Mouse (Mus musculus): ENCODE results near the gene Rasgrp3. TPM values are rescaled to one million over a fixed set of nuclear protein-coding genes. Genes with fewer than 3 reads are reported as not detected.

The Rasgrp3 gene
- total RNA-seq, 1 experiment from 2014 or later = not detected

DNA sequence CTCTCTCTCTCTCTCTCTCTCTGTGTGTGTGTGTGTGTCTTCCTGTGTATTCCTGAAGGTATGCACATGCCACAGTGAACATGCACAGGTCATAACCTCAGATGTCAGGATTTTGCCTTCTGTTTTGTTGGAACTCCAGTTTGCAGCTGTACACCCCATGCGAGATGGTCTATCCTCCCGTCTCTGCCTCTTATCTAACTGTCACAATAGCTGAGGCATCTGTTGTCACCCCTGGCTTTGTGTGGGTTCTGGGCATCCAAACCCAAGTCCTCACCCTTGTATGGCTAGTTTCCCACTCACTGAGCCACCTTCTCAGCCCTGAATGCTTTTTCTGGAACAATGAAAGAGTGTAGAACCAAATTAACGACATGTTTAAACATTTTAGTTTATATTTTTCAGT is 44.7 kb downstream of the Rasgrp3 start:
- no peak for ATAC-seq (replicated peaks; ENCODE audit: low read depth, poor library complexity, severe bottlenecking)

GRCm38 (mm10) chr17:75486205-75486604 is 50.5 kb downstream of the Rasgrp3 start:
- no peak for ATAC-seq (replicated peaks; ENCODE audit: low read depth, poor library complexity, severe bottlenecking)

GRCm38 (mm10) chr17:75495213-75495612 is 59.5 kb downstream of the Rasgrp3 start:
- no peak for ATAC-seq (replicated peaks; ENCODE audit: low read depth, poor library complexity, severe bottlenecking)

DNA sequence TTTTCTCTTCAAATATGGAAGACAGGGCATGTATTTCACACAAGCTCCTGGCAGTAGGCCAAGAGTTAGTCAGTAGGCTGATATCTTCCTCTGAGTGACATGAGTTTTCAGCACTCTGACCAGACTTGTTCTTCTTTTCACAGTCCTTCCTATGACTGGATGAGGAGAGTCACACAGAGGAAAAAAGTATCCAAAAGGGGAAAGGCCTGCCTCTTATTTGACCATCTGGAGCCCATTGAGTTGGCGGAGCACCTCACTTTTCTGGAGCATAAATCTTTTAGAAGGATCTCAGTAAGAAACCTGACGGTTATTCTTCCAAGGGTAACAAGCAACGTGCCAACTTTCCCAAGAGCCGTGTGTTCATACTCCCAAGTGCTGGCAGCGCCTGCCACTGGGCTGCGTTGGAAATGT is 62.5 kb downstream of the Rasgrp3 start:
- no peak for ATAC-seq (replicated peaks; ENCODE audit: low read depth, poor library complexity, severe bottlenecking)

GRCm38 (mm10) chr17:75503031-75503430 is 67.3 kb downstream of the Rasgrp3 start:
- no peak for ATAC-seq (replicated peaks; ENCODE audit: low read depth, poor library complexity, severe bottlenecking)

- no peak for ATAC-seq (replicated peaks; ENCODE audit: low read depth, poor library complexity, severe bottlenecking)
Measured at GRCm38 (mm10) chr17:75505053-75505452, 69.4 kb downstream of the Rasgrp3 start.

DNA sequence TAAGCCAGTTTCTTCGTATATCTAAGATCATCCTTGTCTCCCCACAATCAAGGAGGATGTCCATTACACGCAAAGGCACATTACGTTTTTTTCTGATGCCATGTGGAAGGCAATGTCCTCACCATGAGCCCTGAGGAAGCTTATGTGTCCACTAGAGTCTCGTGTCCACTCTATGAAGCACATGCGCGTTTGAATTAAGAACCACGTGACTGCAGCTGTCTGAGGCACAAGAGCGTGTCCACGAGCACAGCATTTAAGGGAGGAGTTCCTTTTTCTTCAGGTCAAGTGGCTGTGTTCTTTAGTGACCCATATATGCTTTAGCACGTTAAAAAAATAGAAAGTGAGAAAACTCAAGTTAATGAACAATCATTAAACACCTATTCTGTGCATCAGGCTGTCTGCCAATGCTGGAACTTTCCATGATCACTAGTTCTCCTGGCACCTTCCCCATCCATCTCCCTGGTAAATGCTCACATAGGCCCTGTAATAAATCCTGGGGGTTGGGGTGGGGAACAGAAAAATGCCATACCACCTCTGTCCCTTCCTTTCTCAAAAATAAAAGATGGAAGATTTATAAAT is 70.5 kb downstream of the Rasgrp3 start:
- ATAC-seq (replicated peaks; ENCODE audit: low read depth, poor library complexity, severe bottlenecking) = no peak

DNA sequence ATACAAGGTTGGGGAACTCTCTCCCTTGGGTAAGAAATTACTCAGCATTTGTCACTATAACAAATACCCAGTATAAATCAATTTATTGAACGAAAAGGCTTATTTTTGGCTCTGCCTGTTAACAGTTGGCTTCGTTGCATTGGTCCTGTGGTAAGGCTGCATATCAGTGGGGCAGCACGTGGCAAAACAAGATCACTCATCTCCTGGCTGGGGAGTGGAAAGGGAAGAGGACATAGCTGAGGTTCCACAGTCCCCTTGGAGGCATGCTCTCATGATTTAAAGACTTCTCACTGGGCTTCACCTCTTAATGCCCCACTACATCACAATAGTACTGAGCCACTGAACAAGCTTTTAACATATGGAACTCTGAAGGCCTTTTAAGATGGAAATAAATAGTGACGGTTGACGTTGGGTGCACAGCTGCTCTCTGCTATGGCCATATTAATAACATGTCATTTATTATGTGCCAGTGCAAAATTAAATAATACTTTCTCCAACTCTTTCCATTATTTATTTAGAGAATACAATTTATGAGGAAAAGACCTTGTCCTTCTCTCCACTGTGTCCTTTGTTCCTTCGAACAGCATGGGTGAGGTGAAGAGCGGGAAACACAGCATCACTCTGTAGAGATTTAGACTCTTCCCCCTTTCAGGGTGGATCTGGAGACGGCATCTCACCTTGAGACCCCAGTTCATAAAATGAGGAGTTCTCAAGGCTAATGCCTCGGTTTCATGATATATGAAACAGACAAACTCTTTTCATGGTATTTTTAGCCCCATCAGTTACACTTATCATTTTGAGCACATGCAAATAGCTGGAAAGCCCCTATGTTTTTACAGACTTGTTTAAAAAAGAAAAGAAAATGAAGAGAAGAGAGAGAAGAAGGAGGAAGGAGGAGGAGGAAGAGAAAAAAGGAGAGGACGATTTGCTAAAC is 71.3 kb downstream of the Rasgrp3 start:
- no peak for ATAC-seq (replicated peaks; ENCODE audit: low read depth, poor library complexity, severe bottlenecking)

DNA sequence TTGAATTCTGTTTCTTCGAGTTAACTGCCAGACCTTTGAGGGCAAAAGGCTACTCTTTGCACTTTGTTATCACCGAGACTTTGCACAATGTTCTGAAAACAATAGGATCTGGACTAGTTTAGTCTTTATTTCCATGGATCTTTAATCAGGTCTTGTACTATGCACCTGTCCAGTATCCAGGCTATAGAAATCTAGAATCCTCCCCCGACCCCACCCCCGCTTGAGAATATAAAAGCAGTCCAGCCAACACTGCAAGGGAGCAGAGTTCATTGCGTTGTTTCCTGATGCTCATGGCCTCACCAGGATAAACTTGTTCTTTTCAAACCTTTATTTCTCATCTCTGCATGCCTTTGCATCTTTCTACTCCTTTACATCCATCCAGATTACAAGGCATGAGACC is 73.6 kb downstream of the Rasgrp3 start:
- ATAC-seq (replicated peaks; ENCODE audit: low read depth, poor library complexity, severe bottlenecking) = no peak

GRCm38 (mm10) chr17:75516591-75516990 is 80.9 kb downstream of the Rasgrp3 start:
- no peak for ATAC-seq (replicated peaks; ENCODE audit: low read depth, poor library complexity, severe bottlenecking)

DNA sequence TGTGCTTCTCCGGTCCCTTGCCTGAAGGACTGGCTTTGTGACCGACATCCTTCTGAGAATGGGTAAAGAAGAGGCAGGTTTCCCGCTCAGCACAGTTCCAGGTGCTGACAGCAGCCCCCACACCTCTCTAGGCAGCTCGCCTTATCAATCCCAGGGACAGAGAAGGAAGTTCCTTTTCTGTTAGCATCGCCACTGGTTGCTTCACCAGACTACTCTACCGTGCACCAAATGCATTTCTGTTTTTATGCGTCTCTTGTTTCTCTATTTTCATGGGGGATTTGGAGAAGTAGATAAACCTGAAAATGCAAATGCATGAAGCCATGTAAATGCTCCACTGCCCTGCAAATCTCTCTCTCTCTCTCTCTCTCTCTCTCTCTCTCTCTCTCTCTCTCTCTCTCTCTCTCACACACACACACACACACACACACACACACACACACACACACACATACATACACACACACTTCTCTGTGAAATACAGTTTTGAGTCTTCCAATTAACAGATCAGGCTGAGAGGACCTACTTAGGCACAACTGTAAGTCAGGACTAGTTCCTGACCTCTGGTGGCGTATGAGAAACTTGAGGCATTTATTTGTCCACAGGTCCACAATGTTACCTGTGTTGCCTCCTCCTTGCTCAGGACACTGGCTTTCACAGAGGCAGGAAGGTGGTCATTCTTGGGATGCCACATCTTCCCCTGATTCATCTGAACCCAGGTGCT is 82.6 kb downstream of the Rasgrp3 start:
- peak; percentile 74 for ATAC-seq (replicated peaks; ENCODE audit: low read depth, poor library complexity, severe bottlenecking)

- no peak for ATAC-seq (replicated peaks; ENCODE audit: low read depth, poor library complexity, severe bottlenecking)
Measured at GRCm38 (mm10) chr17:75519239-75519900, 83.7 kb downstream of the Rasgrp3 start.

GRCm38 (mm10) chr17:75521236-75521842 is 85.6 kb downstream of the Rasgrp3 start:
- ATAC-seq (replicated peaks; ENCODE audit: low read depth, poor library complexity, severe bottlenecking) = no peak

- no peak for ATAC-seq (replicated peaks; ENCODE audit: low read depth, poor library complexity, severe bottlenecking)
Measured at GRCm38 (mm10) chr17:75522347-75523065, 86.8 kb downstream of the Rasgrp3 start.

DNA sequence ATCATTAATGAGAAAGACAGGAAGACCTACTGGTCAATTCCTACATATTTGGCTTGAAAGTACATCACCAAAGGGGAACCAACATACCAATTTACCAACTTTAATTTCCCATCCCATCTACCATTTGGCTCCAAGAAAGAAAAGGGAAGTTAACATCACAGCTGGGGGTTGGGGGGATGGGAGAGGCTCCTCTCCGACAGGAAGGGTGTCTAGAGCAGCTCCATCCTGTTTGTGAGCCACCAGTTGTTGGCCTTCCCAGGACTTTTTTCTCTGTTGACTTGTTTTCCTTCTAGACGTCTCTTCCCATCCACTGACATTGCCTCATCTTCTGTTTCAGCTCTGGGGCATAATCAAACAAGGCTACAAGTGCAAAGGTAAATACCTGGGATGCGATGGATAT is 88.1 kb downstream of the Rasgrp3 start:
- ATAC-seq (replicated peaks; ENCODE audit: low read depth, poor library complexity, severe bottlenecking) = peak; percentile 94

DNA sequence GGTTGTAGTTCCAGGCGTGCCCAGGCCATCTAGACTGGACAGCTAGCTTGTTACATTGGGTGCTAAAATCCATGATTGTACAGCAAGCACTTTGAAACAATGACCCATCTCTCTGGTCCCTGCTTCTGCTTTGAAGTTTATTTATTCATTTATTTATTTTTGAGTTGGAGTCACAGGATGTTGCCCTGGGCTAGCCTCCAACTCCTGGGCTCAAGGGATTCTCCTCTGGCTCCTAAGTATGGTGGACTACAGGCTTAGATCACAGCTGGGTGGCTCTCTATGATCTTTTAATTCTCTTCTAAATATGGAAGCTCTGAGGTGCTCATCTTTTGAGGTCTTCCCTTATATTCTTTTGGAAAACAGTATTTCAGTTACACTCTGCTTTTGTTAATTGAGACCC is 90.7 kb downstream of the Rasgrp3 start:
- ATAC-seq (replicated peaks; ENCODE audit: low read depth, poor library complexity, severe bottlenecking) = no peak

- no peak for ATAC-seq (replicated peaks; ENCODE audit: low read depth, poor library complexity, severe bottlenecking)
Measured at GRCm38 (mm10) chr17:75529222-75529935, 93.7 kb downstream of the Rasgrp3 start.

DNA sequence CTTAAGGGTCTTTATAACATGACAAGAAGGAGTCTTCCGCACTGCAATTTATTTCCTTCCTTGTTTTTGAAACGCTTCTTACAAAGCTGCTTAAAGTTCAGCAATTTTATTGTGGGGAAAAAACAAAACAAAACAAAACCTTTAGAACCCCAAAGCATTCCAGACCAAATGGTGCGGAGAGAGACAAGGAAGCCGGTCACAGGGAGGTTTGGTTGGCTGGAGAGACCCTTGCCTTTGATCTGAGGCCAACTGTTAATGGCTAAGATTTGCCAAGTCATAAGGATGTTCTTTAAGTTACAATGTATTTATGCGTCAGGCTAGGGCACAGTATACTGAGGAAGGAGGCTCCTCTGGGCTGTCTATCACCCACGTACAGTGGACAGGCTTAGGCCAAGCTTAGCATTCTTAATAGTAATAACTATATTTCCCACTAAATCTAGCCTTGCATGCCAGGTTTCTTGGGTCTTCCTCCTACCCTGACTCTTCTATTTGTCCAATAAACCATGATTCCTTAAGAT is 96.8 kb downstream of the Rasgrp3 start:
- ATAC-seq (replicated peaks; ENCODE audit: low read depth, poor library complexity, severe bottlenecking) = no peak
